Mouse (Mus musculus) forebrain, embryonic 16.5 days (tissue): ENCODE measurements around the gene Bdkrb2. TPM values are rescaled to one million over a fixed set of nuclear protein-coding genes. Genes with fewer than 3 reads are reported as not detected.

ENCODE experiments used
- ATAC-seq: fragments of 200-750 bp; cut with Nextera tagmentation; 2 replicates; pipeline ENCODE4 v1.8.0; 2017; ENCODE audit warnings: mild to moderate bottlenecking, moderate library complexity
- H3K27ac ChIP-seq: fragments of 300-500 bp; sonication (generic); 2 replicates; pipeline ENCODE4 v1.5.1; 2014; ENCODE audit warnings: low read length, control low read depth
- H3K27me3 ChIP-seq: fragments of 300-500 bp; sonication (generic); replicated peaks from 2 replicates; pipeline ENCODE4 v1.6.1; 2014; ENCODE audit warnings: low read length; ENCODE audit not compliant: control insufficient read depth, insufficient read depth
- H3K36me3 ChIP-seq: fragments of 300-500 bp; sonication (generic); 2 replicates; pipeline ENCODE4 v1.6.1; 2014; ENCODE audit not compliant: control insufficient read depth, insufficient read depth
- H3K4me1 ChIP-seq: fragments of 300-500 bp; sonication (generic); replicated peaks from 2 replicates; pipeline ENCODE4 v1.6.1; 2014; ENCODE audit warnings: low read length; ENCODE audit not compliant: control insufficient read depth, insufficient read depth
- H3K4me2 ChIP-seq: fragments of 300-500 bp; sonication (generic); 2 replicates; pipeline ENCODE4 v1.6.1; 2014; ENCODE audit warnings: mild to moderate bottlenecking, low read length, control low read depth
- H3K4me3 ChIP-seq: fragments of 300-500 bp; sonication (generic); replicated peaks from 2 replicates; pipeline ENCODE4 v1.5.1; 2014; ENCODE audit warnings: mild to moderate bottlenecking, low read length, control low read depth
- H3K9ac ChIP-seq: fragments of 300-500 bp; sonication (generic); replicated peaks from 2 replicates; pipeline ENCODE4 v1.6.1; 2014; ENCODE audit warnings: low read depth, low read length, control low read depth
- H3K9me3 ChIP-seq: fragments of 300-500 bp; sonication (generic); 2 replicates; pipeline ENCODE4 v1.6.1; 2016; ENCODE audit warnings: low read length; ENCODE audit not compliant: control insufficient read depth
- WGBS: fragments of 180-500 bp; shearing (Covaris S2); extraction: QIAGEN DNeasy Blood & Tissue Kit; methylation state at CpG from one replicate; pipeline ENCODE4 v1.1.7; 2014; 5-methylcytosine and 5-hydroxymethylcytosine counted together
- polyA plus RNA-seq: library from polyadenylated mRNA; unstranded; fragments of >200 nt; fragmentation: Nextera tagmentation; extraction: Ambion mirVana; gene quantifications from 2 replicates; pipeline ENCODE4 v1.2.1, GENCODE M21; 2015

Gene Bdkrb2
- polyA plus RNA-seq, 1 experiment from 2014 or later, result 0.61 TPM

- Histone ChIP-seq H3K27me3 (no peaks in the 10 kb centered on the region), H3K9me3 (no peaks in the 10 kb centered on the region), H3K27ac (no peak overlapping the region), H3K36me3 (no peaks in the 10 kb centered on the region), H3K9ac (no peak overlapping the region), H3K4me1 (peaks cover 6% of the 10 kb centered on the region; the same call in 1 of the 2 replicates), H3K4me2 (no peak overlapping the region), H3K4me3 (no peak overlapping the region)
- no peak for ATAC-seq
- 63% methylated on average over 5 of the region's 5 CpGs for WGBS
Measured at GRCm38 (mm10) chr12:105599098-105599497, 36.1 kb downstream of the Bdkrb2 start.

GRCm38 (mm10) chr12:105601586-105601985 lies 38.6 kb downstream of the Bdkrb2 start:
- peak; percentile 31; the same call in 1 of the 2 replicates for ATAC-seq
- no peak overlapping the region for H3K27ac ChIP-seq
- no peaks in the 10 kb centered on the region for H3K9me3 ChIP-seq
- no peaks in the 10 kb centered on the region for H3K27me3 ChIP-seq
- no peak overlapping the region for H3K4me2 ChIP-seq
- 25% methylated on average over 6 of the region's 6 CpGs for WGBS
- H3K4me1 ChIP-seq, result peaks cover 6% of the 10 kb centered on the region; the same call in 1 of the 2 replicates
- no peaks in the 10 kb centered on the region for H3K36me3 ChIP-seq
- H3K9ac ChIP-seq, result no peak overlapping the region
- H3K4me3 ChIP-seq, result no peak overlapping the region

GRCm38 (mm10) chr12:105602581-105603210 lies 39.7 kb downstream of the Bdkrb2 start, which contains the start of gene Bdkrb1:
Gene Bdkrb1 (plus strand): TSS chr12:105603085.
- ATAC-seq, result no peak
- H3K27ac ChIP-seq, result no peak within 1 kb of the TSS
- no peaks in the 10 kb centered on the region for H3K9me3 ChIP-seq
- peaks cover 6% of the 10 kb centered on the region; the same call in 1 of the 2 replicates for H3K4me1 ChIP-seq
- H3K9ac ChIP-seq, result no peak within 1 kb of the TSS
- 87% methylated on average over 11 of the region's 11 CpGs for WGBS
- H3K36me3 ChIP-seq, result no peaks in the 10 kb centered on the region
- no peaks in the 10 kb centered on the region for H3K27me3 ChIP-seq
- H3K4me2 ChIP-seq, result no peak within 1 kb of the TSS
- H3K4me3 ChIP-seq, result no peak within 1 kb of the TSS

GRCm38 (mm10) chr12:105603904-105604303 lies 40.9 kb downstream of the Bdkrb2 start:
- H3K9me3 ChIP-seq, result no peaks in the 10 kb centered on the region
- 87% methylated on average over 11 of the region's 11 CpGs for WGBS
- H3K36me3 ChIP-seq, result no peaks in the 10 kb centered on the region
- no peak overlapping the region for H3K27ac ChIP-seq
- no peak overlapping the region for H3K4me2 ChIP-seq
- peaks cover 6% of the 10 kb centered on the region; the same call in 1 of the 2 replicates for H3K4me1 ChIP-seq
- H3K9ac ChIP-seq, result no peak overlapping the region
- H3K4me3 ChIP-seq, result no peak overlapping the region
- no peaks in the 10 kb centered on the region for H3K27me3 ChIP-seq
- no peak for ATAC-seq

- Histone ChIP-seq H3K9me3 (no peaks in the 10 kb centered on the region), H3K4me3 (no peak overlapping the region), H3K4me2 (no peak overlapping the region), H3K9ac (no peak overlapping the region), H3K36me3 (no peaks in the 10 kb centered on the region), H3K27me3 (no peaks in the 10 kb centered on the region), H3K4me1 (peaks cover 6% of the 10 kb centered on the region; the same call in 1 of the 2 replicates), H3K27ac (no peak overlapping the region)
- ATAC-seq, result no peak
- WGBS, result 10% methylated on average over 8 of the region's 8 CpGs
Measured at GRCm38 (mm10) chr12:105605212-105605611, 42.2 kb downstream of the Bdkrb2 start.

- 88% methylated on average over 4 of the region's 4 CpGs for WGBS
- Histone ChIP-seq H3K4me3 (no peak overlapping the region), H3K9me3 (no peaks in the 10 kb centered on the region), H3K4me1 (no peaks in the 10 kb centered on the region), H3K4me2 (no peak overlapping the region), H3K27me3 (no peaks in the 10 kb centered on the region), H3K36me3 (no peaks in the 10 kb centered on the region), H3K9ac (no peak overlapping the region), H3K27ac (no peak overlapping the region)
- no peak for ATAC-seq
Measured at GRCm38 (mm10) chr12:105606881-105607280, 43.9 kb downstream of the Bdkrb2 start.

- ATAC-seq, result no peak
- no peaks in the 10 kb centered on the region for H3K4me1 ChIP-seq
- no peak overlapping the region for H3K4me2 ChIP-seq
- no peak overlapping the region for H3K27ac ChIP-seq
- H3K9ac ChIP-seq, result no peak overlapping the region
- 95% methylated on average over 2 of the region's 2 CpGs for WGBS
- no peaks in the 10 kb centered on the region for H3K27me3 ChIP-seq
- no peak overlapping the region for H3K4me3 ChIP-seq
- peaks cover 5% of the 10 kb centered on the region; the same call in 1 of the 2 replicates for H3K36me3 ChIP-seq
- no peaks in the 10 kb centered on the region for H3K9me3 ChIP-seq
Measured at GRCm38 (mm10) chr12:105611045-105611444, 48.0 kb downstream of the Bdkrb2 start.

- no peak overlapping the region for H3K27ac ChIP-seq
Measured at GRCm38 (mm10) chr12:105611748-105612147, 48.7 kb downstream of the Bdkrb2 start.

GRCm38 (mm10) chr12:105613559-105613958 lies 50.5 kb downstream of the Bdkrb2 start:
- H3K4me3 ChIP-seq, result no peak overlapping the region
- no peak for ATAC-seq
- no peak overlapping the region for H3K27ac ChIP-seq
- H3K9ac ChIP-seq, result no peak overlapping the region
- peaks cover 16% of the 10 kb centered on the region for H3K36me3 ChIP-seq
- H3K27me3 ChIP-seq, result no peaks in the 10 kb centered on the region
- no peak overlapping the region for H3K4me2 ChIP-seq
- H3K4me1 ChIP-seq, result no peaks in the 10 kb centered on the region
- H3K9me3 ChIP-seq, result no peaks in the 10 kb centered on the region
- 89% methylated on average over 10 of the region's 10 CpGs for WGBS

More at GRCm38 (mm10) chr12:105611748-105612147, 48.7 kb downstream of the Bdkrb2 start:
- no peak overlapping the region for H3K9ac ChIP-seq
- H3K9me3 ChIP-seq, result no peaks in the 10 kb centered on the region
- peaks cover 9% of the 10 kb centered on the region for H3K36me3 ChIP-seq
- 10% methylated on average over 7 of the region's 7 CpGs for WGBS
- ATAC-seq, result peak; percentile 76
- no peaks in the 10 kb centered on the region for H3K27me3 ChIP-seq
- H3K4me2 ChIP-seq, result no peak overlapping the region
- no peak overlapping the region for H3K4me3 ChIP-seq
- H3K4me1 ChIP-seq, result no peaks in the 10 kb centered on the region
